In the genomic region with DNA sequence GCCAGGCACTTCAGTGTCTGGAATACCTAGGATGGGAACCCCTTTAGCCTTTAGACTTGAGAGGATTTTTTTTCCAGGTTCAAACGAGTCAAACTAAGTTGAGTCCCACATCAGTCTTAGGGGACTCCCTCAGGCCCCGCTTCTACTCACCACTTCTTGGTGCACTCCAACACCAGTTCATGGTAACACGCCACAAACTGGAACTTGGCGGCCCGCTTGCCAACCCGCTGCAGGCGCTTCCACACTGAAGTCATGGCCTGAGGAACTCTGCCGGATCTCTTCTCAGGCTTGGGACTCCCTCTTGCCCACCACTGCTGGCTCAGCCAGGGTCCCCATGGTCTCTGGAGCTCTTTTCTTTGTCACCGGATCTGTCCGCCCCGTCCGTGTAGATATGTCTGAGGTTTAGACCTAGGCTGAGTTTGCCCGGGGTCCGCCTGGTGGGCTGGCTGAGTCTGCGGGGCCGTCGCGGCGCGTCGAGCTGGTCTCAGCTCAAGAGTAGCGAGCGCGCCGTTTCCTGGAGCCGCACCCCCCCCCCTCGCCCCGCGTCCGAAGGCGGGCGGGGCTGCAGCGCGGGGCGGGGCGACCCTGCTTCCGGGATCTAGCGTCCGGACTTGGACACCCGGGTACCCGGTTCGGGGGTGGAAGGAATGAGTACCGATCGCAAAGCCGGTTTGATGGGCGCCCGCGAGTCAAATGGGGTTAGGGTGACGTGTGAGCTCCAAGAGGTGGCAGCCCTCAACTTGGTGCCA, we compare ENCODE assay signal across 8 mouse cellular contexts. TPM values are rescaled to one million over a fixed set of nuclear protein-coding genes. Genes with fewer than 3 reads are reported as not detected.
DNase-seq lines count a peak whose midpoint lies in the region; ATAC-seq and TF ChIP-seq lines count a peak whose summit lies in the region.

A gene (minus strand): TSS at position 551 of the 749 bp plus-strand sequence.

- H3K4me3 ChIP-seq in bone marrow macrophage, adult 2 months (ENCODE audit: insufficient read depth, low read length) = peak within 1 kb of the TSS; percentile 86
- H3K4me3 ChIP-seq in limb, embryonic 13.5 days = peak within 1 kb of the TSS; percentile 97
- H3K4me3 ChIP-seq in midbrain, embryonic 14.5 days (replicated peaks; ENCODE audit: low read depth, low read length) = peak within 1 kb of the TSS; percentile 99

- H3K9me3 ChIP-seq in limb, embryonic 13.5 days = no peaks in the 10 kb centered on the region
- H3K9me3 ChIP-seq in midbrain, embryonic 14.5 days (ENCODE audit: control insufficient read depth, low read length) = no peaks in the 10 kb centered on the region

- WGBS in limb, embryonic 13.5 days = 12% methylated on average over 49 of the region's 49 CpGs
- WGBS in midbrain, embryonic 14.5 days = 13% methylated on average over 49 of the region's 49 CpGs

- DNase-seq in frontal cortex, adult 2 months (ENCODE audit: extremely low spot score in 1 of 2, low spot score in 1 of 2) = no peak
- DNase-seq in frontal cortex, postnatal 10 days (ENCODE audit: low spot score in 2 of 2) = no peak
- peak; percentile 69 to 74 for DNase-seq in gastrocnemius, postnatal 36 days
- DNase-seq in midbrain, embryonic 14.5 days = peak; percentile 47
- DNase-seq in thymus, postnatal 0 days (ENCODE audit: low spot score) = peak; percentile 76

- no peaks in the 10 kb centered on the region for H3K27me3 ChIP-seq in limb, embryonic 13.5 days
- no peaks in the 10 kb centered on the region for H3K27me3 ChIP-seq in midbrain, embryonic 14.5 days (ENCODE audit: control insufficient read depth, insufficient read depth, low read length)

- TF ChIP-seq POLR2A in bone marrow macrophage, adult 2 months (IDR thresholded peaks at IDR 0.05; ENCODE audit: borderline replicate concordance, low read depth, low read length) = no peak

- H3K36me3 ChIP-seq in limb, embryonic 13.5 days = peaks cover 42% of the 10 kb centered on the region
- H3K36me3 ChIP-seq in midbrain, embryonic 14.5 days (ENCODE audit: control insufficient read depth, insufficient read depth, low read length) = peaks cover 46% of the 10 kb centered on the region

- ATAC-seq in inflammation-experienced regulatory T-cells, adult 6 months = peak; percentile 27
- ATAC-seq in limb, embryonic 13.5 days (ENCODE audit: low FRiP score, low read depth) = no peak
- ATAC-seq in midbrain, embryonic 14.5 days (ENCODE audit: low FRiP score, low TSS enrichment) = no peak

- H3K4me1 ChIP-seq in bone marrow macrophage, adult 2 months (ENCODE audit: control insufficient read depth, insufficient read depth, low read length) = peaks cover 27% of the 10 kb centered on the region
- H3K4me1 ChIP-seq in limb, embryonic 13.5 days = peaks cover 57% of the 10 kb centered on the region
- H3K4me1 ChIP-seq in midbrain, embryonic 14.5 days (ENCODE audit: control insufficient read depth, insufficient read depth, low read length) = peaks cover 48% of the 10 kb centered on the region

- intact Hi-C loops in gastrocnemius, postnatal 36 days (cut with DNase I) = loop anchor here (5.0 kb wide), 2 partner anchors 34 to 46 kb away; a partner anchor contains a TSS

- no peak; the same call in 1 of the 2 replicates for TF ChIP-seq CTCF in bone marrow macrophage, adult 2 months (IDR thresholded peaks at IDR 0.05; ENCODE audit: low read depth, low read length)

- peak within 1 kb of the TSS; percentile 97 for H3K27ac ChIP-seq in bone marrow macrophage, adult 2 months (ENCODE audit: insufficient read depth, low read depth, low read length)
- H3K27ac ChIP-seq in limb, embryonic 13.5 days = peak within 1 kb of the TSS; percentile 70
- H3K27ac ChIP-seq in midbrain, embryonic 14.5 days (replicated peaks; ENCODE audit: low read depth, low read length) = no peak within 1 kb of the TSS

- peak within 1 kb of the TSS; percentile 99 for H3K4me2 ChIP-seq in limb, embryonic 13.5 days (replicated peaks)
- H3K4me2 ChIP-seq in midbrain, embryonic 14.5 days (ENCODE audit: low read length) = peak within 1 kb of the TSS; percentile 100

- peak within 1 kb of the TSS; percentile 76 for H3K9ac ChIP-seq in limb, embryonic 13.5 days
- H3K9ac ChIP-seq in midbrain, embryonic 14.5 days (replicated peaks; ENCODE audit: low read length) = peak within 1 kb of the TSS; percentile 54

RNA-seq across cellular contexts. Expression of the gene that starts here (rescaled TPM):
- 16.8 and 18.8 TPM in 2 replicates for polyA plus RNA-seq in frontal cortex, adult 2 months (2012; rRNA removed)
- polyA plus RNA-seq in bone marrow macrophage, adult 2 months (2012; ENCODE audit: insufficient read depth, insufficient read length, missing spikeins) = 123 and 125 TPM in 2 replicates
- total RNA-seq in gastrocnemius, postnatal 36 days (2021) = 100 to 1,000 TPM; 235 to 261 TPM
- polyA plus RNA-seq in inflammation-experienced regulatory T-cells, adult 6 months (2017; shearing (Covaris generic)) = 10 to 100 TPM; 12.5 to 43.4 (median 19.4) TPM
- 20.4 and 21.2 TPM in 2 replicates for polyA plus RNA-seq in limb, embryonic 13.5 days (2015; fragmentation: Nextera tagmentation; extraction: Ambion mirVana)
- polyA plus RNA-seq in midbrain, embryonic 14.5 days (2014; fragmentation: Nextera tagmentation; extraction: Ambion mirVana) = 12.4 and 14.3 TPM in 2 replicates
- polyA plus RNA-seq in thymus, postnatal 0 days (2015; fragmentation: Nextera tagmentation; extraction: Ambion mirVana) = 17.6 TPM in 2 replicates

Comparison
In these comparisons a context has a peak if more than half of its experiments do, and no peak if none do; other contexts are left out.
1. DNase-seq: peak in gastrocnemius, postnatal 36 days (2 of 2), midbrain, embryonic 14.5 days (single experiment) and thymus, postnatal 0 days (single experiment); none in frontal cortex, adult 2 months (0 of 2) and frontal cortex, postnatal 10 days (0 of 2).
2. Peak in every context shown above with its lines, with median percentiles within 50 percentile points of each other: H3K4me3 ChIP-seq.